Mouse (Mus musculus) midbrain, postnatal 0 days (tissue): ENCODE measurements at regions not wholly inside any gene's neighbourhood (a gene's known extent, or its start where the extent isn't known, plus 50 kb on each side); places are given as distances from the start of the nearest gene placed in this dataset.

ENCODE experiments used
- ATAC-seq: fragments of 200-750 bp; cut with Nextera tagmentation; 2 replicates; pipeline ENCODE4 v1.8.0; 2017; ENCODE audit warnings: moderate number of reproducible peaks, mild to moderate bottlenecking, moderate TSS enrichment, moderate library complexity; ENCODE audit not compliant: low FRiP score
- DNase-seq: peaks from one replicate; pipeline ENCODE4 v3.0.0-alpha.2; 2015; ENCODE audit warnings: low spot score
- H3K27ac ChIP-seq: fragments of 300-500 bp; sonication (generic); 2 replicates; pipeline ENCODE4 v1.5.1; 2014; ENCODE audit warnings: low read depth, mild to moderate bottlenecking, low read length, mixed read lengths
- H3K27me3 ChIP-seq: fragments of 300-500 bp; sonication (generic); 2 replicates; pipeline ENCODE4 v1.6.1; 2014; ENCODE audit warnings: low read length, control low read depth, mixed read lengths; ENCODE audit not compliant: insufficient read depth
- H3K36me3 ChIP-seq: fragments of 300-500 bp; sonication (generic); 2 replicates; pipeline ENCODE4 v1.6.1; 2014; ENCODE audit warnings: low read length, control low read depth, mixed read lengths; ENCODE audit not compliant: insufficient read depth
- H3K4me1 ChIP-seq: fragments of 300-500 bp; sonication (generic); 2 replicates; pipeline ENCODE4 v1.6.1; 2014; ENCODE audit warnings: mild to moderate bottlenecking, control low read depth, antibody characterized with exemption, low read length, mixed read lengths; ENCODE audit not compliant: insufficient read depth
- H3K4me2 ChIP-seq: fragments of 300-500 bp; sonication (generic); 2 replicates; pipeline ENCODE4 v1.6.1; 2014; ENCODE audit warnings: low read depth, mild to moderate bottlenecking, low read length, mixed read lengths; ENCODE audit not compliant: poor library complexity, severe bottlenecking
- H3K4me3 ChIP-seq: fragments of 300-500 bp; sonication (generic); 2 replicates; pipeline ENCODE4 v1.5.1; 2014; ENCODE audit warnings: low read depth, mild to moderate bottlenecking, low read length, moderate library complexity
- H3K9ac ChIP-seq: fragments of 300-500 bp; sonication (generic); replicated peaks from 2 replicates; pipeline ENCODE4 v1.6.1; 2014; ENCODE audit warnings: mild to moderate bottlenecking, low read length, moderate library complexity, mixed read lengths; ENCODE audit not compliant: poor library complexity, severe bottlenecking
- H3K9me3 ChIP-seq: fragments of 300-500 bp; sonication (generic); 2 replicates; pipeline ENCODE4 v1.6.1; 2016; ENCODE audit warnings: low read length, control low read depth
- CTCF ChIP-seq: IDR thresholded peaks from 2 replicates; pipeline ENCODE4 v1.5.1; 2016; ENCODE audit warnings: antibody characterized with exemption, mild to moderate bottlenecking
- WGBS: fragments of 180-500 bp; shearing (Covaris S2); extraction: QIAGEN DNeasy Blood & Tissue Kit; methylation state at CpG from one replicate; pipeline ENCODE4 v1.1.7; 2014; 5-methylcytosine and 5-hydroxymethylcytosine counted together

- Histone ChIP-seq H3K27me3 (no peaks in the 10 kb centered on the region), H3K9me3 (no peaks in the 10 kb centered on the region), H3K9ac (no peak overlapping the region), H3K4me2 (no peak overlapping the region), H3K4me1 (no peaks in the 10 kb centered on the region), H3K27ac (no peak overlapping the region), H3K36me3 (no peaks in the 10 kb centered on the region), H3K4me3 (no peak overlapping the region)
- ATAC-seq, result no peak
- WGBS, result 62% methylated on average over 5 of the region's 5 CpGs
- DNase-seq, result no peak
- TF ChIP-seq CTCF, result no peak
Measured at GRCm38 (mm10) chr5:74136868-74137439, 58.1 kb upstream of the Rasl11b start.

GRCm38 (mm10) chr5:74143994-74144393 lies 51.1 kb upstream of the Rasl11b start:
- Histone ChIP-seq H3K4me1 (no peaks in the 10 kb centered on the region), H3K9me3 (no peaks in the 10 kb centered on the region), H3K27ac (no peak overlapping the region), H3K36me3 (no peaks in the 10 kb centered on the region), H3K9ac (no peak overlapping the region), H3K4me3 (no peak overlapping the region), H3K4me2 (no peak overlapping the region), H3K27me3 (no peaks in the 10 kb centered on the region)
- DNase-seq (no peak), ATAC-seq (no peak)
- 95% methylated on average over 4 of the region's 4 CpGs for WGBS
- TF ChIP-seq CTCF, result no peak

- TF ChIP-seq CTCF, result no peak
- no peaks in the 10 kb centered on the region for H3K27me3 ChIP-seq
- DNase-seq, result no peak
- WGBS, result 86% methylated on average over 5 of the region's 5 CpGs
- ATAC-seq, result no peak
- no peaks in the 10 kb centered on the region for H3K36me3 ChIP-seq
- H3K9me3 ChIP-seq, result no peaks in the 10 kb centered on the region
- H3K4me1 ChIP-seq, result no peaks in the 10 kb centered on the region
- H3K9ac ChIP-seq, result no peak overlapping the region
- H3K4me2 ChIP-seq, result no peak overlapping the region
- no peak overlapping the region for H3K4me3 ChIP-seq
- H3K27ac ChIP-seq, result no peak overlapping the region
Measured at GRCm38 (mm10) chr5:74144765-74145164, 50.3 kb upstream of the Rasl11b start.
